Mouse (Mus musculus): ENCODE data around the gene Cacnb4.

The Cacnb4 gene

GRCm38 (mm10) chr2:52676023-52676912, at the start of gene Cacnb4:
Cacnb4 (minus strand) TSS chr2:52676831.
- DNase-seq = peak; percentile 86

- DNase-seq = no peak
Measured at GRCm38 (mm10) chr2:52720231-52721025, 43.8 kb upstream of the Cacnb4 start.

GRCm38 (mm10) chr2:52717076-52717475, 40.4 kb upstream of the Cacnb4 start:
- DNase-seq = no peak

GRCm38 (mm10) chr2:52715538-52715937, 38.9 kb upstream of the Cacnb4 start:
- DNase-seq = no peak

GRCm38 (mm10) chr2:52714111-52714510, 37.5 kb upstream of the Cacnb4 start:
- DNase-seq = no peak

GRCm38 (mm10) chr2:52710804-52711203, 34.2 kb upstream of the Cacnb4 start:
- no peak for DNase-seq

GRCm38 (mm10) chr2:52709417-52709816, 32.8 kb upstream of the Cacnb4 start:
- DNase-seq = no peak

GRCm38 (mm10) chr2:52701368-52702036, 24.9 kb upstream of the Cacnb4 start:
- no peak for DNase-seq

- DNase-seq = no peak
Measured at GRCm38 (mm10) chr2:52700352-52700751, 23.7 kb upstream of the Cacnb4 start.

- no peak for DNase-seq
Measured at GRCm38 (mm10) chr2:52694604-52695003, 18.0 kb upstream of the Cacnb4 start.

GRCm38 (mm10) chr2:52691745-52692144, 15.1 kb upstream of the Cacnb4 start:
- DNase-seq = no peak

- DNase-seq = no peak
Measured at GRCm38 (mm10) chr2:52686601-52687000, 10.0 kb upstream of the Cacnb4 start.

- DNase-seq = no peak
Measured at GRCm38 (mm10) chr2:52677589-52677988, 958 bp upstream of the Cacnb4 start.

GRCm38 (mm10) chr2:52676913-52677303, 277 bp upstream of the Cacnb4 start:
- peak; percentile 54 for DNase-seq

- no peak for DNase-seq
Measured at GRCm38 (mm10) chr2:52675278-52675987, 1.2 kb downstream of the Cacnb4 start.

GRCm38 (mm10) chr2:52674886-52675277, 1.7 kb downstream of the Cacnb4 start:
- peak; percentile 57 for DNase-seq

GRCm38 (mm10) chr2:52673172-52673571, 3.5 kb downstream of the Cacnb4 start:
- no peak for DNase-seq

- DNase-seq = peak; percentile 67
Measured at GRCm38 (mm10) chr2:52670733-52671132, 5.9 kb downstream of the Cacnb4 start.

- no peak for DNase-seq
Measured at GRCm38 (mm10) chr2:52668480-52668879, 8.2 kb downstream of the Cacnb4 start.

GRCm38 (mm10) chr2:52656722-52657121, 19.9 kb downstream of the Cacnb4 start:
- DNase-seq = no peak

- DNase-seq = no peak
Measured at GRCm38 (mm10) chr2:52654541-52654940, 22.1 kb downstream of the Cacnb4 start.

GRCm38 (mm10) chr2:52651547-52651946, 25.1 kb downstream of the Cacnb4 start:
- no peak for DNase-seq
